Mouse (Mus musculus): ENCODE measurements around the gene Btla. TPM values are rescaled to one million over a fixed set of nuclear protein-coding genes. Genes with fewer than 3 reads are reported as not detected.

Btla gene
- polyA plus RNA-seq, 1 experiment from 2014 or later: 0.14 TPM

DNA sequence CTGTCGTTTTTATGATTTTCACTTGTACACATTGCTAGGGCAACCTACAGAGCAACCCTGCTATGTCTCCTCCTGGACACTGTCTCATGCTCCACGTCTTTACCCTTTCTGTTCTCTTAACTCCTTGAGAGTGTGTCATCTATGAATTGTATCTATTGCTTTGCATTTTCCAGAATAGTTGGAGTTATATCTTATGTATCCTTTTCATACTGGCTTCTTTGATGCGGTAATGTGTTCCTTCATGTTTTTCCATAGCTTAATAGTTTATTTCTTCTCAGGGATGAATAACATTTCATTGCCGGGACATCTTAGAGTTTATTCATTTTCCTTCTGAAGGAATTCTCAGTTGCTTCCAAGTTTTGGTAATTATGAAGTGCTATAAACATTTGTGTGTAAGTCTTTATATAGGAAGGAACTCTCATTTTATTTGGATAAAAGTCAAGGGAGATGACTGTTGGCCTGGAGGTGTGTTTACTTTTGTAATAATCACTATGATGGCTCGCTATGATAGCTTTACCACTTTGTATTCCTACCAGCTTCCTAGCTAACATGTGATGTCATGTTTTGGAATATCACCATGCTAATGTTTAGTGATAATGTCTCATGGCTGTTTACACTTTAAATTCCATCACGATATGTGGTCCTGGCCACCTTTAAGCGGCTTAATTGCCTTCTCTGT lies 31.2 kb downstream of the Btla start:
- Histone ChIP-seq H3K9ac (ENCODE audit: low read depth, low read length) (no peak overlapping the region), H3K36me3 (ENCODE audit: insufficient read depth, low read length) (no peaks in the 10 kb centered on the region), H3K4me2 (ENCODE audit: low read length) (no peak overlapping the region), H3K27me3 (ENCODE audit: insufficient read depth, low read length) (no peaks in the 10 kb centered on the region), H3K4me3 (replicated peaks; ENCODE audit: low read depth, low read length) (no peak overlapping the region), H3K9me3 (replicated peaks; ENCODE audit: low read length) (no peaks in the 10 kb centered on the region), H3K4me1 (replicated peaks; ENCODE audit: insufficient read depth, low read length) (no peaks in the 10 kb centered on the region), H3K27ac (no peak overlapping the region)
- DNase-seq (ENCODE audit: low spot score) (no peak), ATAC-seq (replicated peaks; ENCODE audit: low FRiP score, low read depth) (no peak)
- TF ChIP-seq CTCF (IDR thresholded peaks at IDR 0.05; ENCODE audit: low read depth): no peak
- WGBS: 88% methylated on average over 7 of the region's 7 CpGs

DNA sequence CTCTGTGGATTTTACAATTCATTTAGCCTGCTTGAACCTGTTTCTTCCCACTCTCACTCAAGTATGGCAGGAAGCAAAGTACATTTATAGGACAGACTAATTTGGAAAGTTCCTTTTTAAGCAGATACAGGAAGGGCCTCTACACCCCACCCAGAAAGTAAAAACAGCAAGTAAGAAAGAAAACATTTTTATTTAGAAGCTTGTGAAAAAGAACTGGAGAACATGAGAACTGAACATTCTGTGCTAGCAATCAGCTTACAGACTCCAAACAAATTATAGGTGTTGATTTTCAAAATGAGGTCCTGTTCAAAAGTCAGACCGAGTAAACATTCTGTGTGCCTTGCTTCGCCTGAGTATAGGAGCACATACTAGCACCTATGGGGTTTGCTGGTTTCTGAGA lies 32.8 kb downstream of the Btla start:
- no peaks in the 10 kb centered on the region for H3K27me3 ChIP-seq (ENCODE audit: insufficient read depth, low read length)
- no peaks in the 10 kb centered on the region for H3K9me3 ChIP-seq (replicated peaks; ENCODE audit: low read length)
- TF ChIP-seq CTCF (IDR thresholded peaks at IDR 0.05; ENCODE audit: low read depth): no peak
- H3K36me3 ChIP-seq (ENCODE audit: insufficient read depth, low read length): no peaks in the 10 kb centered on the region
- no peak overlapping the region for H3K4me3 ChIP-seq (replicated peaks; ENCODE audit: low read depth, low read length)
- H3K27ac ChIP-seq: no peak overlapping the region
- H3K9ac ChIP-seq (ENCODE audit: low read depth, low read length): no peak overlapping the region
- no peak for DNase-seq (ENCODE audit: low spot score)
- WGBS: 81% methylated on average over 2 of the region's 2 CpGs
- no peak for ATAC-seq (replicated peaks; ENCODE audit: low FRiP score, low read depth)
- no peak overlapping the region for H3K4me2 ChIP-seq (ENCODE audit: low read length)
- H3K4me1 ChIP-seq (replicated peaks; ENCODE audit: insufficient read depth, low read length): no peaks in the 10 kb centered on the region

DNA sequence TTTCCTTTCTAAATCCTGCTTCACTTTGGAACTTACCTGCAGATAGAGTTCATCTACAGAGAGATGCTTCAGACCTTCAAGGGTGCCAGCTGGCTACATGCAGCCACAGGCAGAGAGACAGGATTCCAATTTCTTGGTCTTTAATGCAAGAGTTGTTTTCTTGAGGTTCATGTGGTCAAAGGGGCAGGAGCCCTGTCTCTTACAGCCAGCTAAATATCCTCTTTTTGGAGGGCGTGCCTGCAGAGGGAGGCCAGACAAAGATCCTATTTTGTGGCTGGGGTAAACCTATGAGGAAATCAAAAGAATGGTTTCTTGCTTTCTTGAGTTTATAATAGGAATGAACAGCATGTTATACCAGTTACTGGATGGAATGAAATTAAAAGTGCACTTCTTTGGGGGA lies 33.5 kb downstream of the Btla start:
- Histone ChIP-seq H3K9me3 (replicated peaks; ENCODE audit: low read length) (no peaks in the 10 kb centered on the region), H3K4me1 (replicated peaks; ENCODE audit: insufficient read depth, low read length) (no peaks in the 10 kb centered on the region), H3K27ac (no peak overlapping the region), H3K4me3 (replicated peaks; ENCODE audit: low read depth, low read length) (no peak overlapping the region), H3K4me2 (ENCODE audit: low read length) (no peak overlapping the region), H3K36me3 (ENCODE audit: insufficient read depth, low read length) (no peaks in the 10 kb centered on the region), H3K9ac (ENCODE audit: low read depth, low read length) (no peak overlapping the region), H3K27me3 (ENCODE audit: insufficient read depth, low read length) (no peaks in the 10 kb centered on the region)
- DNase-seq (ENCODE audit: low spot score) (no peak), ATAC-seq (replicated peaks; ENCODE audit: low FRiP score, low read depth) (no peak)
- 97% methylated on average over 1 of the region's 1 CpGs for whole genome bisulfite sequencing
- no peak for TF ChIP-seq CTCF (IDR thresholded peaks at IDR 0.05; ENCODE audit: low read depth)

DNA sequence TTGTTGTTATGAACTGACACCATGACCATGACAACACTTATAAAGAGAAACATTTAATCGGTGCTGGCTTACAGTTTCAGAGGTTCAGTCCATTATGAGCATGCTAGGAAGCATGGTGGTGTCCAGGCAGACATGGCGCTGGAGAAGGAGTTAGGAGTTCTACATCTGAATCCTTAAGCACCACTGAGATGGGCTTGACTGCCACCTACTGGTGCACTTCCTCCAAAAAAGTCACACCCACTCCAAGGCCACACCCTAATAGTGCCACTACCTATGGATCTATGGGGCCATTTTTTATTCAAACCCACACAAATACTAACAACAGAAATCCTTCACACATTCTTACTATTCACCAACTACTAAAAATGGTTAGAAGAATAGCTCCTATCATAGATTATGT lies 35.5 kb downstream of the Btla start:
- H3K36me3 ChIP-seq (ENCODE audit: insufficient read depth, low read length): no peaks in the 10 kb centered on the region
- H3K9me3 ChIP-seq (replicated peaks; ENCODE audit: low read length): no peaks in the 10 kb centered on the region
- no peak overlapping the region for H3K4me3 ChIP-seq (replicated peaks; ENCODE audit: low read depth, low read length)
- H3K4me2 ChIP-seq (ENCODE audit: low read length): no peak overlapping the region
- peak; percentile 23; the same call in 1 of the 2 replicates for TF ChIP-seq CTCF (IDR thresholded peaks at IDR 0.05; ENCODE audit: low read depth)
- ATAC-seq (replicated peaks; ENCODE audit: low FRiP score, low read depth) (no peak), DNase-seq (ENCODE audit: low spot score) (peak; percentile 15)
- no peaks in the 10 kb centered on the region for H3K4me1 ChIP-seq (replicated peaks; ENCODE audit: insufficient read depth, low read length)
- H3K27me3 ChIP-seq (ENCODE audit: insufficient read depth, low read length): no peaks in the 10 kb centered on the region
- H3K9ac ChIP-seq (ENCODE audit: low read depth, low read length): no peak overlapping the region
- no peak overlapping the region for H3K27ac ChIP-seq
- 96% methylated on average over 2 of the region's 2 CpGs for WGBS

DNA sequence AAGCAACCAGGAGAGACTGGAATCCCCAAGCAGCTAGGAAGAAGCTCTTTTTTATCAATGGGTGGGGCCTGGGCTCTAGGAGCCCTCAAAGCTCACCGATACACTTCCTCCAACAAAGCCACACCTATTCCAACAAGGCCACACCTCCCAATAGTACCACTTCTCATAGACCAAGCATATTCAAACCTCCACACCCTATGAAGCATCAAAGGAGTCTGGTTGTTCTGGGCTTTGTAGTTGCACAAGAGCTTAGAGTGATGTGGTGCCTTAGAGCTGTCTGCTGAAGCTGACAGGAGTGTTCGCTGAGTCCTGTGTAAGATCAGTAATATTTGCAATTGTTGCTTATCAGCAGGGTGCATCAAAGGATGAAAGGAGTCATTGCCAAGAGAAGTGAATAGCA lies 37.2 kb downstream of the Btla start:
- no peak overlapping the region for H3K4me2 ChIP-seq (ENCODE audit: low read length)
- no peak for ATAC-seq (replicated peaks; ENCODE audit: low FRiP score, low read depth)
- no peaks in the 10 kb centered on the region for H3K27me3 ChIP-seq (ENCODE audit: insufficient read depth, low read length)
- H3K4me1 ChIP-seq (replicated peaks; ENCODE audit: insufficient read depth, low read length): no peaks in the 10 kb centered on the region
- no peaks in the 10 kb centered on the region for H3K36me3 ChIP-seq (ENCODE audit: insufficient read depth, low read length)
- WGBS: 80% methylated on average over 2 of the region's 2 CpGs
- no peak overlapping the region for H3K4me3 ChIP-seq (replicated peaks; ENCODE audit: low read depth, low read length)
- no peaks in the 10 kb centered on the region for H3K9me3 ChIP-seq (replicated peaks; ENCODE audit: low read length)
- no peak overlapping the region for H3K27ac ChIP-seq
- no peak overlapping the region for H3K9ac ChIP-seq (ENCODE audit: low read depth, low read length)
- no peak for TF ChIP-seq CTCF (IDR thresholded peaks at IDR 0.05; ENCODE audit: low read depth)
- DNase-seq (ENCODE audit: low spot score): no peak

DNA sequence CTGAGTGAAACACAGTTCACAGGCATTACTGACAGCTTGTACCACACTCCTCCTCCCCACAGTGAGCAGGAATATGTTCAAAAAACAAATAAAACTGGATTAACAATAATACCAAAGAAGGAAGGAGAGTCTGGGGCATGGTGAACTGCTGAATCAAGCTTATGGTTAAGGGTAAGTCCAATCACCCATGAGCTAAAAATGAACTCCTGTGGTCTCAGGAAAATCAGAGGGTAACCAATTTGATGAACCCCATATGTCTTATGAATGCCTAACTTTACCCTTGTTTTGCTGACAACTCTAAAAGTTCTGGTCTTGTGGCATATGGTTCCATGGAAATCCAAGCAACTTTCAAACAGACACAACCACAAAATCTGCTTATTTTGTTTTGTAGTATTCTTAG lies 37.9 kb downstream of the Btla start:
- no peaks in the 10 kb centered on the region for H3K9me3 ChIP-seq (replicated peaks; ENCODE audit: low read length)
- no peaks in the 10 kb centered on the region for H3K27me3 ChIP-seq (ENCODE audit: insufficient read depth, low read length)
- ATAC-seq (replicated peaks; ENCODE audit: low FRiP score, low read depth): no peak
- no peak overlapping the region for H3K27ac ChIP-seq
- H3K4me1 ChIP-seq (replicated peaks; ENCODE audit: insufficient read depth, low read length): no peaks in the 10 kb centered on the region
- no peak overlapping the region for H3K9ac ChIP-seq (ENCODE audit: low read depth, low read length)
- no peak for DNase-seq (ENCODE audit: low spot score)
- no peak overlapping the region for H3K4me2 ChIP-seq (ENCODE audit: low read length)
- H3K4me3 ChIP-seq (replicated peaks; ENCODE audit: low read depth, low read length): no peak overlapping the region
- H3K36me3 ChIP-seq (ENCODE audit: insufficient read depth, low read length): no peaks in the 10 kb centered on the region
- no peak for TF ChIP-seq CTCF (IDR thresholded peaks at IDR 0.05; ENCODE audit: low read depth)

DNA sequence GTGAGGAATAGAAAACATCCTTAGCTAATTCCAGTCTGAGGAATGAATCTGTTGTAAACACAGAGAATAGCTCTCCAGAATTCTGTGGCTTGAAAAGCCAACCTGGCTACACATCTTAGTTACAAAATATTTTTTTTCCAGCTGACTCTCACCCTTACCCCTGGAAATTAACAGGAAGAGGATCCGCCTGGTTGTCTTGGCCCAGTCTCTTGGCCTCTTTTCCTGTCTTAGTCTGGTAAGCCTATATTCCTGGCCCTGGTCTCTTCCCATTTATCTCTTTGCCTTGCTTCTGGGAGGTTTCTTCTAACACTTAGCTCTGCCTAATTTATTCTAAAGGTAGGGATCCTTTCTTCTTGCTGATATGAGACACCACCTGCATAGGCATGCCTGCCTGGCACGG lies 45.8 kb downstream of the Btla start:
- Histone ChIP-seq H3K4me2 (ENCODE audit: low read length) (no peak overlapping the region), H3K27ac (no peak overlapping the region), H3K9me3 (replicated peaks; ENCODE audit: low read length) (no peaks in the 10 kb centered on the region), H3K4me1 (replicated peaks; ENCODE audit: insufficient read depth, low read length) (no peaks in the 10 kb centered on the region), H3K9ac (ENCODE audit: low read depth, low read length) (no peak overlapping the region), H3K27me3 (ENCODE audit: insufficient read depth, low read length) (no peaks in the 10 kb centered on the region), H3K36me3 (ENCODE audit: insufficient read depth, low read length) (no peaks in the 10 kb centered on the region), H3K4me3 (replicated peaks; ENCODE audit: low read depth, low read length) (no peak overlapping the region)
- ATAC-seq (replicated peaks; ENCODE audit: low FRiP score, low read depth): no peak
- DNase-seq (ENCODE audit: low spot score): no peak
- WGBS: 62% methylated on average over 2 of the region's 2 CpGs
- no peak for TF ChIP-seq CTCF (IDR thresholded peaks at IDR 0.05; ENCODE audit: low read depth)

All from kidney, postnatal 0 days (tissue).